Mouse (Mus musculus): ENCODE results near the gene Hist1h2bm.
"Not testable (repeated sequence)": the region's sequence is repeated elsewhere in the genome, so short reads cannot be mapped to it uniquely, and the experiment has no call there.

Hist1h2bm gene

DNA sequence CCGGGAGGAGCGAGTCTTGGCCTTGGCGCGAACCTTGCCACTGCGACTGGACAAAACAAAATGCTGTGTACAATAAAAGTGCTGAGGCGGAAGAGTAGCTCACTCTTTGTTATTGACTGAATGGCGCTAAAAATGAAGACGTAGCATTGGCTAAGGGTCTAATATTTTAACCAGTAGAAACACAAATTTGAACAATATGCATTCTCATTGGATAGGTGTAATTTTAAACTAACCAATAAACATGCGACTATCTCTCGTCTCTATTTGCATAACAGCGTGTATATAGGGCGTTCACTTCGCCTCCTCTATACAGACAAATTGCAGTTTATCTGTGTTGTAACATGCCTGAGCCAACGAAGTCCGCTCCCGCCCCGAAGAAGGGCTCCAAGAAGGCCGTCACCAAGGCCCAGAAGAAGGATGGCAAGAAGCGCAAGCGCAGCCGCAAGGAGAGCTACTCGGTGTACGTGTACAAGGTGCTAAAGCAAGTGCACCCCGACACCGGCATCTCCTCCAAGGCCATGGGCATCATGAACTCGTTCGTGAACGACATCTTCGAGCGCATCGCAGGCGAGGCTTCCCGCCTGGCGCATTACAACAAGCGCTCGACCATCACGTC lies at the start of gene Hist1h2bm:
Hist1h2bm (plus strand) TSS at position 288 of the 616 bp plus-strand sequence.
- peak in 1 of 2 experiments; percentile 57 for DNase-seq (ENCODE audit: low read depth in 2 of 2, low spot score in 2 of 2)

GRCm38 (mm10) chr13:21677305-21677704 lies 44.5 kb upstream of the Hist1h2bm start, which contains the start of gene Olfr1360:
Gene Olfr1360 (minus strand): TSS chr13:21677405.
- DNase-seq (ENCODE audit: low read depth in 2 of 2, low spot score in 2 of 2), result no peak

DNA sequence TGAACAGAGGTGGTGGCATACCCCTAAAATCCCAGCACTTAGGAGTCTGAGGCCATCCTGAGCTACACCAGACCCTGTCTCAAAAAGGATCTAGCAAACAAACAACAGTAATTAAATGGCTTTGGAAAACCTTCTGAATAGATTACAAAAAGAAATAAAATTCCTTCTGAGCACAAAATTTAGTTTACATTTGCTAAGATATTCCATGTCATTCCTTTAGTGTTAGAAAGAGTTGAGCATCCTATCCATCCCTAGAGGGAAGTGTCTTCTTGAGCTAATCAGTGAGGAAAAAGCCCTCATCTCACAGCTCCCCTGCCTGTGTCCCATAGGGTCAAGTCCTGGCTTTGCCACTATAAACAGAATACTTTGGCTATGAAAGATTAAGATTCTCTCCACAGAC lies 24.0 kb upstream of the Hist1h2bm start, which contains the start of gene Olfr1359:
Olfr1359 (plus strand) TSS at position 301 of the 400 bp plus-strand sequence.
- DNase-seq (ENCODE audit: low read depth in 2 of 2, low spot score in 2 of 2), result no peak

DNA sequence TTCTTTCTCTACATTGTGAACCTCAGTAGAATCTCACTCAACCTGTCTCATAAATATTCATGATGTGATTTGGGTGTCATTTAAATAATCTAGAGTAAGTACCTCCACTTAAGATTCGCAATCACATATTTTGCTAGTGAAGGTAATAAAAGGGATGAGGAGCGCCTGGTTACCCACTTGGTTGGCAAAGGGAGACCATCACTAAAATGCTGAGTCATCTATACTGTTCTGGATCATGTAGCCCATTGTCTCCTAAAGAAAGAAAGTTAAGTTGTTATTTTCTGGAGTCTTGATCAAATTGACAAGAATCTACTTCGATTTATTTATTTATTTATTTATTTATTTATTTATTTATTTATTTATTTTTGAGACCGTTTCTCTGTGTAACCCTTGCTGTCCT lies 15.2 kb upstream of the Hist1h2bm start:
- DNase-seq (ENCODE audit: low read depth in 2 of 2, low spot score in 2 of 2), result no peak

DNA sequence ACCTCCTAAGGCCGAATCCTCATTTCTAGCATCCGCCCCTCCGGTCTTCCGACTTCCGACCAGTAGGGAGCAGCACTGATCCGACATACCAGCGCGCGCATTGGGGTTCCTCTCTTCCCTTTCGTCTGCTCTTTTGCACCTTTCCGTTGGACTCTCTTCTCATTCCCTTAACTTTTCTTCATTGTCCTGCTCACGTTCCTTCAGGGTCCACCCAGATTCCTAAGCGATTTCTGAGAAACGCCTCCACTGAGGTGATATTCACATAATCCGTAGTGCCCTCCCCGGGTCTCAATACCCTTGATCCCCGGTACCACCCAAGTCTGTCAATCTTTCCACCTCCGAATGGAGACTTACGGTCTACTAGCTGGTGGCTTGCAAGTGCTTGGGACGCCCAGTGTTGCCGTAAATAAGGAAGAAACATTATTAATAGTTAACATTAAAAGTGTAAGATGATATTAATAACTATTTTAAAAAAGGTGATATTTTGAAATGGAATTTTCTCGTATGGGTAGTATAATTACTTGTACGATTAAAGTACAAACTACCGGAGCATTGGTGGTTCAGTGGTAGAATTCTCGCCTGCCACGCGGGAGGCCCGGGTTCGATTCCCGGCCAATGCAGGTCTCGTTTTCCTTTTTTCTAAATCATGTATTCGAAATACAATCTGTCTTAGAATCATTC lies 11.7 kb upstream of the Hist1h2bm start:
- peak; percentile 85 to 88 for DNase-seq (ENCODE audit: low read depth in 2 of 2, low spot score in 2 of 2)

GRCm38 (mm10) chr13:21710821-21711525 lies 10.9 kb upstream of the Hist1h2bm start:
- DNase-seq (ENCODE audit: low read depth in 2 of 2, low spot score in 2 of 2), result peak; percentile 92

DNA sequence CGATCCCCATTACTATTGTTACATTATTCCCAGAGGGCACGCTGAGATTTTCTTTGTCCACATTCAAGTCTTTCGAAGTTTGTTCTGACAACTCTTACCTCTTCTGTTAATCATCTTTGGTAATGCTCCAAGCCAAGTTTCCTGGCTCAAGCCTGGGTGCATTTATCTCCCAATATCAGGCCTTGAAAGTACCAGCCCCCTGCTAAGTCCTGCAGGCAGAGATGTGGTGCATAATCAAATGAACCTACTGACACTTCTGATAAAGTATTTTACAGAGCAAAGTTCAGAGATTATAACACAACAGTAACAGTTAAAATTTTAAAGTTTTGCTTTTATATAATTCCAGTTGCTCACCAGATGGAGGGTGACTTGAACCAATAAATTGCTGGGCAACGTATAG lies 10.1 kb upstream of the Hist1h2bm start:
- no peak for DNase-seq (ENCODE audit: low read depth in 2 of 2, low spot score in 2 of 2)

- DNase-seq (ENCODE audit: low read depth in 2 of 2, low spot score in 2 of 2), result peak; percentile 42 to 64
Observed at GRCm38 (mm10) chr13:21714725-21715124, 7.1 kb upstream of the Hist1h2bm start.

DNA sequence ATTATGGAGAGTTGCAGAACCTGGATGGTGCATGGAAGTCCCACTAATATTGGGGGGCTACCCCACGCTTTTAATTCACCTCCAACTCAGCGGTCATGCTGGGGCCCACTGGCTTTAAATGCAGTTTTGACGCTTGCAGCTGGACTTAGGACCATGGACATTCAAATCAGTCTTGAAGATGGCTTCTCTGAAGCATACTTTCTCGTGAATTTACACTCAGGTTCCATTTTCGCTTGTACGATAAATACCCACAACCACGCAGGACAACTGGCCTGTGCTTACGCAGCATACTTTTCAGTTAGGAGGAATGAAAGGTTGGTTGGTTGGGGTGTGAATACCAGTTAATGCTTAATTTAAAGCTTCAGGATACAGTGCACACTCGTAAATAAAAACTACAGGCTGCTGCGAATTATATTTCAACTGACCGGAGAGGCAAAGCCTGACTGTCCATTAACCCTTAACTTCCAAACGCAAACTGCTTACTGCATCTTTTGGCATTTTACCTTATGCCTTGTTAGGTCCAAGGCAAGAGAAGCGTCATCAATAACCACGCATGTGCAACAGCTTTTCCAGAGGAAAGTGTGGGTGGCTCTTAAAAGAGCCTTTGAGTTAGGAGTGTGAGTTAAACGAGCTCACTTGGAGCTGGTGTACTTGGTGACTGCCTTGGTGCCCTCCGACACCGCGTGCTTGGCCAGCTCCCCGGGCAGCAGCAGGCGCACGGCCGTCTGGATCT lies 6.5 kb upstream of the Hist1h2bm start:
- DNase-seq (ENCODE audit: low read depth in 2 of 2, low spot score in 2 of 2), result no peak

GRCm38 (mm10) chr13:21715864-21716539 lies 5.8 kb upstream of the Hist1h2bm start, which contains the start of the genes Hist1h2bl and Hist1h2ai:
Gene Hist1h2bl (minus strand): TSS chr13:21716143.
Gene Hist1h2ai (plus strand): TSS chr13:21716422.
- DNase-seq (ENCODE audit: low read depth in 2 of 2, low spot score in 2 of 2), result peak; percentile 57 to 71

DNA sequence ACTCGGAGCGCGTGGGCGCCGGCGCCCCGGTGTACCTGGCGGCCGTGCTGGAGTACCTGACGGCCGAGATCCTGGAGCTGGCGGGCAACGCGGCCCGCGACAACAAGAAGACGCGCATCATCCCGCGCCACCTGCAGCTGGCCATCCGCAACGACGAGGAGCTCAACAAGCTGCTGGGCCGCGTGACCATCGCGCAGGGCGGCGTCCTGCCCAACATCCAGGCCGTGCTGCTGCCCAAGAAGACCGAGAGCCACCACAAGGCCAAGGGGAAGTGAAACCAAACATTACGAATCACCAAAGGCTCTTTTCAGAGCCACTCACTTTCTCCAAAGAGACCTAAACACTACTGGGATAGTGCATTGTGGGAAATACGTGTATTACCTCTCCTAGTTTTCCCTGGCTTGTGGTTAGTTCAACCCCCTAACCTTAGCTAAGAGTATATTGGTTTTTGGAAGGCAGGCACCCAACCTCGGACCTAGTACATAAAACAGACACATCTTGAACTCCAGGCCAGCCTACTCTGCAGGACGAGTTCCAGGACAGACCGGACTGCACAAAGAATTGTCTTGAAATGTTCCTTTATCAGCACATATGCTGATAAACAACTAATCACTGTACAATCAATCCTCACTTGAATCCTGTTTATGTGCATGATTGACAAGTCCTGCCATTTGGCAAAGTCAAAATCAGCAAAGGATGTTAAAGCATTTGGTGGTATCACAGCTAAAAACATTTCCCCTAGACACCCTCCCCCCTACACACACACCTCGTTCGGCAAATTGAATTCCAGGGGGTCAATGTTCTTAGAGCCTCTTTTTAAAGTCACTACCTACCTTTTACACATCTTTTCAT lies 5.1 kb upstream of the Hist1h2bm start:
- DNase-seq (ENCODE audit: low read depth in 2 of 2, low spot score in 2 of 2), result not testable (repeated sequence)

GRCm38 (mm10) chr13:21717397-21718357 lies 4.2 kb upstream of the Hist1h2bm start, which contains the start of gene Hist1h3h:
Gene Hist1h3h (plus strand): TSS chr13:21717659.
- DNase-seq (ENCODE audit: low read depth in 2 of 2, low spot score in 2 of 2), result peak; percentile 56 to 77

DNA sequence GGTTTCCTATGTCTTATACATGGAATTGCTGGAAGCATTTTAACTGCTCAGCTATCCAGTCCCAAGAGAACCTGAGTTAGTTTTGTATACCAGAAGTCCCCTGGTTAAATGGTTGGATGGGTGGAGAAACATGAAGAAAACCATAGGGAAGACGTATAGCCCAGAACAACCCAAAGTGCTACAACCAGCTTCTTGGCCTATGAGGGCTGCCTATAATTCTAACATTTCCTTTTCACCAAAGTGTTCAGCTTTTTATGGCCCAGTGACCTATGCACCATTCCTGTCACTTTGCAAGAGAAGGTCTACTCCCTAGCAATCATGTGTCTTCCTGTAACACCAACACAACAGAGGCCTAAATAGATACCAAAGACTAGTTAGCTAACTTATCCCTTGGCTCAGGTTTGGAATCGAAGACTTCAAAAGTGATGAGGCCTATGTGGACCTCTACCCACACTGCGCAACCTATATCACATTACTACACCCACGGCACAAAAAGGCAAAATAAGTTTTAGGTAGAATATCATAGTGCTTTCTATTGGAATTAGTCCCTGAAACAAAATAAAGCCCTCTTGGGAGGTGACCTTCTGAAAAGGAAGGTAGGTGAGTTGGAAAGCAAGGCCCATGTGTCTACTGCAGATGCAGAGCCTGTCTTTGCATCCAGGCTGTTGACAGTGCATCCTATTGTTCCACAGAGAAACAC lies 3.3 kb upstream of the Hist1h2bm start:
- no peak for DNase-seq (ENCODE audit: low read depth in 2 of 2, low spot score in 2 of 2)

- not testable (repeated sequence) for DNase-seq (ENCODE audit: low read depth in 2 of 2, low spot score in 2 of 2)
Observed at GRCm38 (mm10) chr13:21721107-21721756, 612 bp upstream of the Hist1h2bm start.

GRCm38 (mm10) chr13:21722373-21722925 lies 605 bp downstream of the Hist1h2bm start:
- no peak for DNase-seq (ENCODE audit: low read depth in 2 of 2, low spot score in 2 of 2)

DNA sequence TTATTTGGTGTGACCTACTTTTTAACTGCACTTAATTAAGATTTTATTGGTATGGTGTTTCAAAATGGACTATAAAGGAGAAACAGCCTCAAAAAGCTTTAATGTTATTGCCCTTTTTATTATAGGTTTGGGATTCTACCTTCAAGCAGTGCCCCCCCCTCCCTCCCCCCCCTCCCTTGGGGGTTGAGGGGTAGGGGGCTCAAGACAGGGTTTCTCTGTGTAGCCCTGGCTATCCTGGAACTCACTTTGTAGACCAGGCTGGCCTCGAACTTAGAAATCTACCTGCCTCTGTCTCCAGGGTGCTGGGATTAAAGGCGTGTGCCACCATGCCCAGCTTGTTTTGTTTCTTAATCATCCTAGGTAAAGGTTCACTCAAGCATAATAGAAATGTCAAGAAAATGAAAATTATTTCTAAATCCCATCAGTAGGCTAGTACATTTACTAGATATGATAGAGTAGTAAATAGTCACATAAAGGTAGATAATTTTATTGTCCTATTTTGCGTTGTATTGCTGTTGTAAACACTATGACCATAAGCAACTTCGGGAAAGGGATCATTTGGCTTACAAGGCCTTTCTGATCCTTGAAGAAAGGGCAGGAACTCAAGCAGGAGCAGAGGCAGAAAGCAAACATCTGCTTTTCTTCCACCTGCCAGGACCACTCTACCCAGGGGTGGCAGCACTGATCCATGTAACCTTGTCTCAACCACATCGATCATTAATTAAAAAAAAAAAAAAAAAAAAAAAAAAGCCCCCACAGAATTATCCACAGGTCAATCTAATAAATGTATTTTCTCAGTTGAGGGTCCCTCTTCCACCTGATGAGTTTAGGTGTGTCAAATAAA lies 1.4 kb downstream of the Hist1h2bm start:
- no peak for DNase-seq (ENCODE audit: low read depth in 2 of 2, low spot score in 2 of 2)
